Mouse (Mus musculus) E14TG2a.4 (cell line): Measurements from ENCODE around the gene Stox1.

ENCODE experiments used
- H3K27me3 ChIP-seq: 2 replicates; pipeline ENCODE4 v1.6.1; 2014; ENCODE audit warnings: low read length, control low read depth; ENCODE audit not compliant: insufficient read depth
- H3K36me3 ChIP-seq: 2 replicates; pipeline ENCODE4 v1.6.1; 2014; ENCODE audit warnings: low read length, control low read depth; ENCODE audit not compliant: insufficient read depth
- H3K4me1 ChIP-seq: replicated peaks from 2 replicates; pipeline ENCODE4 v1.6.1; 2014; ENCODE audit warnings: low read depth, low read length, control low read depth
- H3K4me3 ChIP-seq: replicated peaks from 2 replicates; pipeline ENCODE4 v1.5.1; 2014; ENCODE audit warnings: mild to moderate bottlenecking, low read length
- H3K9me3 ChIP-seq: 2 replicates; pipeline ENCODE4 v1.6.1; 2014; ENCODE audit warnings: low read length, control low read depth
- CTCF ChIP-seq: conservative IDR thresholded peaks from 2 replicates; pipeline ENCODE4 v1.5.1; 2014; ENCODE audit warnings: low read length
- NANOG ChIP-seq: IDR thresholded peaks from 2 replicates; pipeline ENCODE4 v1.6.1; 2014; ENCODE audit warnings: borderline replicate concordance, low read length, mixed read lengths
- POU5F1 ChIP-seq: IDR thresholded peaks from 2 replicates; pipeline ENCODE4 v1.6.1; 2014; ENCODE audit warnings: low read length, borderline replicate concordance

Gene Stox1

DNA sequence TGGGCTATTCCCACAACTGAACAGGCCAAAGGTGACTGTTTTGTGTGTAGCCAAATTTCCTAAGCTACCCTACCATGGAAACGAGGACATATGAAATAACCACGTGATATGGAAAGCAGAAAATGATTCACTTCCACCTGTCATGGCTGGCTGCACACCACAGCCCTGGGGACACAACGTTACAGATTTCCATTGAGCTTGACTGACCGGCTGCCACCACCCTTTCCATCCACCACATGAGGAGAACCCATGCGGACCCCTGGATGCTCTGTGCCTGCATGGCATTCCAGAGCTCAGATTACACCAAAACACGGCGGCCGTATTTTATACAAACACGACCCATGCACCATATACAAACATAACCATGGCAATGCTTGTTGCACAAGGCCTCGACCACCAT is 12.5 kb downstream of the Stox1 start:
- Histone ChIP-seq H3K4me1 (no peaks in the 10 kb centered on the region), H3K9me3 (no peaks in the 10 kb centered on the region), H3K27me3 (peaks cover 12% of the 10 kb centered on the region; the same call in 1 of the 2 replicates), H3K4me3 (no peak overlapping the region), H3K36me3 (no peaks in the 10 kb centered on the region)
- TF ChIP-seq POU5F1: no peak
- TF ChIP-seq CTCF: no peak
- TF ChIP-seq NANOG: no peak

DNA sequence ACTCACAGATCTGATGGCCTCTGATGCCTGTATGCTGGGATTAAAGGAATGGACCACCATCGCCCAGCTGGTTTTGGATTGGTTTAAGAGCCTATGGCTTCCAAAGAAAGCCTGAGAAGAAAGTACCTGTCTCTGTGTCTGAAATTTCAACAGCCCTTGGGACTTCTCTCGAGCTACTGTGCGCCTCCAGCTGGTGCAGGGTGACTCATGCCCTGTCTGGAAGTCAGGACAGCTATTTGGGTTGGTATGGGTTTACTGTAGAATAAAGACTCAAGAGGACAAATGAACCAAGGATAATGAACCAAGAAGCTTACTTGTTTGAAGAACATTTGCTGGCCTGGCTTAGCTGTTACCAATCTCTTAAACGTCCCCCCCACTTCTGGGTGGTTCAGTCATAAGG is 22.3 kb downstream of the Stox1 start:
- H3K27me3 ChIP-seq: no peaks in the 10 kb centered on the region
- H3K4me3 ChIP-seq: no peak overlapping the region
- no peaks in the 10 kb centered on the region for H3K4me1 ChIP-seq
- H3K9me3 ChIP-seq: no peaks in the 10 kb centered on the region
- H3K36me3 ChIP-seq: no peaks in the 10 kb centered on the region
- TF ChIP-seq NANOG: no peak
- TF ChIP-seq CTCF: no peak
- no peak for TF ChIP-seq POU5F1

DNA sequence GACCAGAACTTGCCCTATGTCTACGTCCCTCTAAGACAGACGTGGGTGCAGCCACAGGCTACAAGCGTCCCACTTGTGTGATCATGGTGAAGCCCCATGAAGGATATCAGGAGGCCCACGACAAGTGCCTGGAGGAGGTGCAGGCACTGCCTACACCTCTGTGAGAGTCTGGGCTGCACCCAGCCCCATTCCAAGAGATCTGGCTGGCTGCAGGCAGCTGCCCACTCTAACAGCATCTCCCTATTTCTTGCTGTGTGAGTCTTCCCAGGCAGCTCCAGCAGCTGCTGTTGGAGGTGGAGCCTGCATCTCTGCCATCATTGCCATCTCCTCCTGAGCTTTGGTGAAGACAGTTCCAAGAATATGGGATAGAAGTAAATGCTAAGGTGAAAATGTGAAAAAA is 23.5 kb downstream of the Stox1 start:
- H3K9me3 ChIP-seq: no peaks in the 10 kb centered on the region
- no peaks in the 10 kb centered on the region for H3K36me3 ChIP-seq
- no peak overlapping the region for H3K4me3 ChIP-seq
- no peaks in the 10 kb centered on the region for H3K4me1 ChIP-seq
- TF ChIP-seq POU5F1: no peak
- no peak for TF ChIP-seq CTCF
- TF ChIP-seq NANOG: no peak
- no peaks in the 10 kb centered on the region for H3K27me3 ChIP-seq

DNA sequence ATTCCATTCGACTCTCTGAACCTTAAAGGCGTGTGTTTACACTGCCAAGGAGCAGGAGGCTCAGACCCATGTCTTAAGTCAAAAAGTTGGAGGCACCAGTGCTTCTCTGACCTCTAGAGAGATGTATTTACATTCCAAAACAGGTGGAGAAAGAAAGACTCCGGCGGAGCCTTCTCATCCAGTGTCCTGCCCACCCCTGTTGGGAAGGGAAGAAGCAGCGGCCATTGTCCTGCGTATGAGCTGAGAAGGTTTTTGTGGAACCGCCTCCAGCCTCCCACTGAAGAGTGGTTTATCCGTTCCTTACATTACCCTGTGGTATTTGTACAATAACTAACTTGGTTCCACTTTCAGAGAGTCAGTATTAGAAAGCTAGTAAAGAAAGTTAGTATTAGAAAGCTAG is 33.2 kb downstream of the Stox1 start:
- TF ChIP-seq POU5F1: no peak
- TF ChIP-seq NANOG: no peak
- TF ChIP-seq CTCF: no peak
- no peaks in the 10 kb centered on the region for H3K36me3 ChIP-seq
- 0 out of 2 replicates have a peak overlapping the region, but pooled peaks have one; percentile 0 for H3K4me3 ChIP-seq
- H3K27me3 ChIP-seq: no peaks in the 10 kb centered on the region
- H3K4me1 ChIP-seq: peaks cover 38% of the 10 kb centered on the region
- H3K9me3 ChIP-seq: no peaks in the 10 kb centered on the region

DNA sequence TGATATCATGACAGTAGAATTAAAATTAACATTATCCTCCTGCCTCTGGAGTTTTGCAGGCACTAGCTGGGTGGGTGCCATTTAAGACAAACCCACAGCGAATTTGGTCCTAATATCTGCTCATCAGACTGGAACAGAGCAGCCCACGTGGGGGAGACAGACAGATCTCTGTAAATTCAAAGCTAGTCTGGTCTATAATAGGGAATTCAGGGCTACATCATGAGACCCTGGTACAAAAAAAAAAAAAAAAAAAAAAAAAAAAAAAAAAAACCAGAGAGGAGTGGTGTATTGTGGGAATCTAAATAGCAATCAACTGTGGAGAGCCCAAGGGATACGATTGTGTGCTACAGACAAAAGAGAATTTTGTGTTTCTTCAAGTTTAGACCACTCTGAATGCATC is 33.7 kb downstream of the Stox1 start:
- no peaks in the 10 kb centered on the region for H3K9me3 ChIP-seq
- H3K4me1 ChIP-seq: peaks cover 43% of the 10 kb centered on the region
- TF ChIP-seq CTCF: no peak
- TF ChIP-seq NANOG: no peak
- TF ChIP-seq POU5F1: no peak
- H3K27me3 ChIP-seq: no peaks in the 10 kb centered on the region
- H3K4me3 ChIP-seq: no peak overlapping the region
- no peaks in the 10 kb centered on the region for H3K36me3 ChIP-seq

DNA sequence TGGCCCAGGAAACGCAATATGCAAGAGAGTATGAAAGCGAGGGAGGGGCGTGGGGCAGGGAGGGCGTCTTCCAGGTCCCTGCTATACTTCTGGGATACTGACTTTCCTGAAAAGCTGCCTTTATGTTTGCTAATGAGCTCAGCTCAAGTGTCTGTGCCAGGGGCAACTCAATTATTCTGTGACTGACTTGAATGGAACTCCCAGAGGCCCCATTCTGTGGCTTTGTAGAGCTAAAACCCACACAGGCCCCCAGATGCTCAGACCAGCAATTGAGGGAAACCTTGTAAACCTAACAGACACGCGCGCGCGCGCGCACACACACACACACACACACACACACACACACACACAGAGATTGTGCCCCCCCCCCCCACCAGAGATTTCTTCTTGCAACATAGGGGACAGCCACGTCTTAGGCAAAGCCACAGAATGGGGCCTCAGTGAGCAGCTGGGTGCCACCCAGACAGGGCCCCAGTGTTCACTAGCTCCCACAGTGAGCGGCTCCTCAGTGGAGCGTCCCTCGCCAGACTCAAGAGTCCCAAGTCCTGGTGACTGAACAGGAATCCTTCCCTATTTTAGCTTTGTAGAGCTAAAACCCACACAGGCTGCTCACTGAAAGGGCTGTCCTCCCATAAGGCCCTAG is 38.8 kb downstream of the Stox1 start:
- Histone ChIP-seq H3K9me3 (no peaks in the 10 kb centered on the region), H3K27me3 (peaks cover 11% of the 10 kb centered on the region)
- TF ChIP-seq CTCF (no peak), NANOG (no peak), POU5F1 (no peak)

DNA sequence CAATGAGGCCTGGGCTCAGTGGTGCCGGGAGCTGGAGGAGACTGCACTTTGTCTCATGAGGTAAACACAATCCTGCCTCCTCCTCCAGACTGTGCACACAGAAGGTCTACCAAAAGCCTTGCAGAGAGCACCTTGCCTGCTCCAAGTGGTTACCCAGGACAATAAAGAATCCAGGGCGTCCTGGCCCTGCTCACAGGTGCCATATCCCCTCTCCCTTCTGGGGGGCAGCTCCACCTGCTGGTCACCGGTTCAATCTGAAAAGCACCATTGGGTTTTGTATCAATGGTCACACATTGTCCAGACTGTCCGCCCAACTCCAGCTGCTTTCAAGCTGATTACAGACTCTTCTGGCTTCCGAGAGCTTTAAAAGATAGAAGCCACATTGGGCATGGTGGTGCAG is 42.9 kb downstream of the Stox1 start:
- peaks cover 15% of the 10 kb centered on the region for H3K4me1 ChIP-seq
- H3K4me3 ChIP-seq: no peak overlapping the region
- TF ChIP-seq POU5F1 (no peak), CTCF (peak; percentile 45)
- no peaks in the 10 kb centered on the region for H3K36me3 ChIP-seq
- peaks cover 11% of the 10 kb centered on the region for H3K27me3 ChIP-seq
- H3K9me3 ChIP-seq: peaks cover 4% of the 10 kb centered on the region

More for the DNA sequence above, 38.8 kb downstream of the Stox1 start:
- H3K4me3 ChIP-seq: 0 out of 2 replicates have a peak overlapping the region, but pooled peaks have one; percentile 14
- H3K4me1 ChIP-seq: peaks cover 39% of the 10 kb centered on the region
- H3K36me3 ChIP-seq: no peaks in the 10 kb centered on the region

DNA sequence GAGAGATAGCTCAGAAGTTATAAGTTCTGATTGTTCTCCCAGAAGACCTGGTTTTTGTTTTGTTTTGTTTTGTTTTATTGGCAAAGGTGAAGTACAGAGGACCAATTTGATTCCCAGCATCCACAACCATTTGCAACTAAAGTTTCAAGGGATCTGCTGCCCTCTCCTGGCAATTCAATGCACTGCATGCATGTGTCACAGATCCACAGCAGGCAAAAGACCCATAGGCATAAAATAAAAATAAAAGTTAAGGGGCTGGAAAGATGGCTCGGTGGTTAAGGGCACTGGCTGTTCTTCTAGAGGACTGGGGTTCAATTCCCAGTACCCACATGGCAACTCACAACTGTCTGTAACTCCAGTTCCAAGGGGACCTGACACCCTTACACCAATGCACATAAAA is 46.1 kb downstream of the Stox1 start:
- Histone ChIP-seq H3K4me3 (no peak overlapping the region), H3K4me1 (peaks cover 8% of the 10 kb centered on the region; the same call in 1 of the 2 replicates), H3K9me3 (peaks cover 4% of the 10 kb centered on the region), H3K27me3 (peaks cover 11% of the 10 kb centered on the region), H3K36me3 (no peaks in the 10 kb centered on the region)
- TF ChIP-seq NANOG (no peak), CTCF (peak; percentile 82), POU5F1 (no peak)

DNA sequence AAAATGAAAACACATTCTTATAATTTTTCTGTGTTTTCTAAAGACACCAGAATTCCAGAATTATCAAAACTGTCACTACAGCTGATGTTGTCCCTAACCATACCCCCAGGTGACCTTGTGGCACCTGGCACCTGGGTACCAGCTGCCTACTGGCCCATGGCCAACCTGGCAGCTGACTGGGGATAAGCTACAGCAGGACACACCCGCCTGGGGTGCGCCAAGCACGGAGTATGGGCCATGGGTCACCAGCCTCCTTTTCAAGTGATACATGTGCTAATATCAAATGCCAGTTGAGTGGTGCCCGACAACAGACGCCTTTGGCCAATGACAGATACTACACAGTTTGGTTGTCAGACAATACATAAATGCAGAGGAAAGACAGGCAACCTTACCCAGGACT is 48.6 kb downstream of the Stox1 start:
- no peak for TF ChIP-seq NANOG
- TF ChIP-seq CTCF: no peak
- no peak for TF ChIP-seq POU5F1
- no peak overlapping the region for H3K4me3 ChIP-seq
- H3K9me3 ChIP-seq: peaks cover 4% of the 10 kb centered on the region
- peaks cover 6% of the 10 kb centered on the region; the same call in 1 of the 2 replicates for H3K4me1 ChIP-seq
- H3K36me3 ChIP-seq: no peaks in the 10 kb centered on the region
- H3K27me3 ChIP-seq: peaks cover 12% of the 10 kb centered on the region
